Mouse (Mus musculus): ENCODE data around the gene Olfr157. TPM values are rescaled to one million over a fixed set of nuclear protein-coding genes. Genes with fewer than 3 reads are reported as not detected.

The Olfr157 gene
- not detected for polyA plus RNA-seq (2012; fragmentation: generic; extraction: Trizol)

DNA sequence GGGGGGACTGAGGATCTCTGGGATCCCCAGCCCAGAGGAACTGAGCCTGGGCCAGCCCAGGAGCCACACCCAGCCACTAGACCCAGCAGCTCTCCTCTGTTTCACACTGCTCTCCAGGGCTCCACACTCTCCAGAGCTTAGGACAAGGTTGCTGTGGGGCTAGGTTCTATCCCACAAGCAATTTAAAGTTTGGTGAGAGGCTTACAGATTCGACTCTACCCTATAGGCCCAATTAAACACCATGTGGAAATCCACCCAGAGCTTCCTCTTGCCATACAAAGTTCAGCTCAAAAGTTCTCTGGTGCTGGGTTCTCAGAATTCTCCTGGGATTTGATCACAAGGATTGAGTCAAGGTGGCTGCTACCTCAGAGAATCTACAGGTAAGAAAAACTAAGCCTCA lies at the start of gene Olfr157:
Gene Olfr157, minus strand, starts transcription at position 101 of the 400 bp plus-strand sequence.
- H3ac ChIP-seq (ENCODE audit: control insufficient read depth, insufficient read length) = no peak within 1 kb of the TSS
- H3K4me2 ChIP-seq (ENCODE audit: low read depth) = no peak within 1 kb of the TSS
- H3K27me3 ChIP-seq (ENCODE audit: control insufficient read depth, insufficient read depth, insufficient read length) = peaks cover 22% of the 10 kb centered on the region
- TF ChIP-seq TCF3 (IDR thresholded peaks at IDR 0.05; ENCODE audit: insufficient read length, low read depth) (no peak), SRF (IDR thresholded peaks at IDR 0.05; ENCODE audit: control insufficient read depth, insufficient read length, low read depth) (no peak), E2F4 (IDR thresholded peaks at IDR 0.05; ENCODE audit: insufficient read depth) (no peak), MYOG (IDR thresholded peaks at IDR 0.05; ENCODE audit: control insufficient read depth in 1 of 3, insufficient read depth in 1 of 3, insufficient read length in 2 of 3, low read depth in 2 of 3) (no peak), TCF12 (IDR thresholded peaks at IDR 0.05; ENCODE audit: insufficient read depth, poor library complexity, severe bottlenecking) (no peak), USF1 (IDR thresholded peaks at IDR 0.05; ENCODE audit: low read depth) (no peak), MAX (IDR thresholded peaks at IDR 0.05; ENCODE audit: low read depth) (no peak), POLR2A (IDR thresholded peaks at IDR 0.05; ENCODE audit: insufficient read length, low read depth) (no peak), CEBPB (IDR thresholded peaks at IDR 0.05; ENCODE audit: insufficient read depth, poor library complexity, severe bottlenecking) (no peak), POLR2AphosphoS2 (IDR thresholded peaks at IDR 0.05; ENCODE audit: insufficient read length, low read depth) (no peak), REST (IDR thresholded peaks at IDR 0.05; ENCODE audit: insufficient read depth, insufficient read length) (no peak)
- no peaks in the 10 kb centered on the region for H3K79me2 ChIP-seq (ENCODE audit: control insufficient read depth, insufficient read depth)
- H3K4me3 ChIP-seq = no peak within 1 kb of the TSS
- H3K36me3 ChIP-seq (ENCODE audit: control insufficient read depth, insufficient read depth) = no peaks in the 10 kb centered on the region

DNA sequence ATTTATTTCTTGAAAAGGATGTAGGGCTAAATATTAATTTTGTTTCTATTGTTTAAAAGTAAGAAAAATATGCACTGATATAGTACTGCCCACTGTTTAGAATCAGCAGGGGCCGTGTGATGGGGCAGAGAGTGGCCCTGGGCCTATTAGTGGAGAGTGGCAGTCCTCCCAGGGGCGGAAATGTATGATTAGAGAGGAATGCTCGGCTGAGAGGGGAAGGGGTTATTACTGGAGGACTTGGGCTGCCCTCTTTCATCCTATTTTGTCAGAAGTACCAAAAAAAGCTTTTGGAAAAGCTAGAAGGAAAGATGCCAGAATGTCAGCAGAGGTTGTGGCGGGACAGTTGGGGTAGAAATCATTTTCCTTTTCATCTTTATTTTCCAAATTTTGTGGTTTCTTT lies 44.2 kb upstream of the Olfr157 start:
- no peaks in the 10 kb centered on the region for H3K36me3 ChIP-seq (ENCODE audit: control insufficient read depth, insufficient read depth)
- no peaks in the 10 kb centered on the region for H3K79me2 ChIP-seq (ENCODE audit: control insufficient read depth, insufficient read depth)
- TF ChIP-seq TCF12 (IDR thresholded peaks at IDR 0.05; ENCODE audit: insufficient read depth, poor library complexity, severe bottlenecking) = no peak
- no peak for TF ChIP-seq MYOG (IDR thresholded peaks at IDR 0.05; ENCODE audit: control insufficient read depth in 1 of 3, insufficient read depth in 1 of 3, insufficient read length in 2 of 3, low read depth in 2 of 3)
- TF ChIP-seq POLR2A (IDR thresholded peaks at IDR 0.05; ENCODE audit: insufficient read length, low read depth) = no peak
- TF ChIP-seq SRF (IDR thresholded peaks at IDR 0.05; ENCODE audit: control insufficient read depth, insufficient read length, low read depth) = no peak
- TF ChIP-seq POLR2AphosphoS2 (IDR thresholded peaks at IDR 0.05; ENCODE audit: insufficient read length, low read depth) = no peak
- TF ChIP-seq MYOD1 (IDR thresholded peaks at IDR 0.05; ENCODE audit: control insufficient read depth in 1 of 3, insufficient read length in 2 of 3, low read depth in 2 of 3) = no peak
- no peak for TF ChIP-seq MAX (IDR thresholded peaks at IDR 0.05; ENCODE audit: low read depth)
- no peak for TF ChIP-seq USF1 (IDR thresholded peaks at IDR 0.05; ENCODE audit: low read depth)
- TF ChIP-seq CEBPB (IDR thresholded peaks at IDR 0.05; ENCODE audit: insufficient read depth, poor library complexity, severe bottlenecking) = no peak
- TF ChIP-seq REST (IDR thresholded peaks at IDR 0.05; ENCODE audit: insufficient read depth, insufficient read length) = no peak
- TF ChIP-seq TCF3 (IDR thresholded peaks at IDR 0.05; ENCODE audit: insufficient read length, low read depth) = no peak
- no peak for TF ChIP-seq E2F4 (IDR thresholded peaks at IDR 0.05; ENCODE audit: insufficient read depth)
- H3K4me3 ChIP-seq = no peak overlapping the region
- H3K4me2 ChIP-seq (ENCODE audit: low read depth) = no peak overlapping the region
- H3K27me3 ChIP-seq (ENCODE audit: control insufficient read depth, insufficient read depth, insufficient read length) = no peaks in the 10 kb centered on the region
- H3ac ChIP-seq (ENCODE audit: control insufficient read depth, insufficient read length) = no peak overlapping the region

GRCm38 (mm10) chr4:43879566-43879965 lies 39.6 kb upstream of the Olfr157 start:
- no peaks in the 10 kb centered on the region for H3K79me2 ChIP-seq (ENCODE audit: control insufficient read depth, insufficient read depth)
- H3ac ChIP-seq (ENCODE audit: control insufficient read depth, insufficient read length) = no peak overlapping the region
- no peaks in the 10 kb centered on the region for H3K36me3 ChIP-seq (ENCODE audit: control insufficient read depth, insufficient read depth)
- H3K27me3 ChIP-seq (ENCODE audit: control insufficient read depth, insufficient read depth, insufficient read length) = no peaks in the 10 kb centered on the region
- H3K4me2 ChIP-seq (ENCODE audit: low read depth) = no peak overlapping the region
- no peak overlapping the region for H3K4me3 ChIP-seq
- TF ChIP-seq POLR2AphosphoS2 (IDR thresholded peaks at IDR 0.05; ENCODE audit: insufficient read length, low read depth) = no peak
- TF ChIP-seq POLR2A (IDR thresholded peaks at IDR 0.05; ENCODE audit: insufficient read length, low read depth) = no peak
- no peak for TF ChIP-seq E2F4 (IDR thresholded peaks at IDR 0.05; ENCODE audit: insufficient read depth)

- Histone ChIP-seq H3K36me3 (ENCODE audit: control insufficient read depth, insufficient read depth) (no peaks in the 10 kb centered on the region), H3K4me3 (no peak overlapping the region), H3K4me2 (ENCODE audit: low read depth) (no peak overlapping the region), H3K27me3 (ENCODE audit: control insufficient read depth, insufficient read depth, insufficient read length) (peaks cover under 1% of the 10 kb centered on the region), H3K79me2 (ENCODE audit: control insufficient read depth, insufficient read depth) (no peaks in the 10 kb centered on the region), H3ac (ENCODE audit: control insufficient read depth, insufficient read length) (no peak overlapping the region)
- TF ChIP-seq POLR2AphosphoS2 (IDR thresholded peaks at IDR 0.05; ENCODE audit: insufficient read length, low read depth) (no peak), REST (IDR thresholded peaks at IDR 0.05; ENCODE audit: insufficient read depth, insufficient read length) (no peak), POLR2A (IDR thresholded peaks at IDR 0.05; ENCODE audit: insufficient read length, low read depth) (no peak)
Observed at GRCm38 (mm10) chr4:43878121-43878776, 38.2 kb upstream of the Olfr157 start.

DNA sequence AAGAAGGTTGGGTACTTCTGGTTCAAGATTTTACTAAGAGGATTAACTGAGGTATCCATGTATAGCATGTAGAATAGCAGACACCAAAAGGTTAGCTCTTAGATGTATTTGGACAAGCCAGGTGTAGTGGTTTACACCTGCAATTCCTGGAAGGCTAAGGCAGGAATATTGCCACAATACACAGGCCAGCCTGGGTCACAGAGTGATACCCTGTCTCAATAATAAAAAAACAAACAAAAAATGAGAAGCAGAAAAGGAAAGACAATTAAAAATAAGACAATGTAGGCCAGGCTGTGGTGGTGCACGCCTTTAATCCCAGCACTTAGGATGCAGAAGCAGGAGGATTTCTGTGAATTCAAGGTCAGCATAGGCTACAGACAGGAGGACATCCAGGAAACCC lies 37.2 kb upstream of the Olfr157 start:
- Histone ChIP-seq H3K36me3 (ENCODE audit: control insufficient read depth, insufficient read depth) (no peaks in the 10 kb centered on the region), H3K27me3 (ENCODE audit: control insufficient read depth, insufficient read depth, insufficient read length) (peaks cover 7% of the 10 kb centered on the region), H3K79me2 (ENCODE audit: control insufficient read depth, insufficient read depth) (no peaks in the 10 kb centered on the region), H3ac (ENCODE audit: control insufficient read depth, insufficient read length) (no peak overlapping the region), H3K4me2 (ENCODE audit: low read depth) (no peak overlapping the region), H3K4me3 (no peak overlapping the region)
- no peak for TF ChIP-seq MYOG (IDR thresholded peaks at IDR 0.05; ENCODE audit: control insufficient read depth in 1 of 3, insufficient read depth in 1 of 3, insufficient read length in 2 of 3, low read depth in 2 of 3)
- no peak for TF ChIP-seq MAX (IDR thresholded peaks at IDR 0.05; ENCODE audit: low read depth)
- no peak for TF ChIP-seq MYOD1 (IDR thresholded peaks at IDR 0.05; ENCODE audit: control insufficient read depth in 1 of 3, insufficient read length in 2 of 3, low read depth in 2 of 3)
- TF ChIP-seq TCF12 (IDR thresholded peaks at IDR 0.05; ENCODE audit: insufficient read depth, poor library complexity, severe bottlenecking) = no peak
- no peak for TF ChIP-seq SRF (IDR thresholded peaks at IDR 0.05; ENCODE audit: control insufficient read depth, insufficient read length, low read depth)
- no peak for TF ChIP-seq REST (IDR thresholded peaks at IDR 0.05; ENCODE audit: insufficient read depth, insufficient read length)
- TF ChIP-seq USF1 (IDR thresholded peaks at IDR 0.05; ENCODE audit: low read depth) = no peak
- TF ChIP-seq CEBPB (IDR thresholded peaks at IDR 0.05; ENCODE audit: insufficient read depth, poor library complexity, severe bottlenecking) = no peak
- TF ChIP-seq POLR2A (IDR thresholded peaks at IDR 0.05; ENCODE audit: insufficient read length, low read depth) = no peak
- no peak for TF ChIP-seq POLR2AphosphoS2 (IDR thresholded peaks at IDR 0.05; ENCODE audit: insufficient read length, low read depth)
- no peak for TF ChIP-seq TCF3 (IDR thresholded peaks at IDR 0.05; ENCODE audit: insufficient read length, low read depth)
- no peak for TF ChIP-seq E2F4 (IDR thresholded peaks at IDR 0.05; ENCODE audit: insufficient read depth)
